Mouse (Mus musculus) layer of hippocampus, adult 9-11 months (tissue): Measurements from ENCODE around the gene Map7d1.

ENCODE experiments used
- DNase-seq: peaks from one replicate; pipeline ENCODE4 v3.0.0; 2022

Gene Map7d1

GRCm38 (mm10) chr4:126256131-126256791, at the start of gene Map7d1:
Gene Map7d1 (minus strand): TSS chr4:126256343.
- DNase-seq: peak; percentile 89

DNA sequence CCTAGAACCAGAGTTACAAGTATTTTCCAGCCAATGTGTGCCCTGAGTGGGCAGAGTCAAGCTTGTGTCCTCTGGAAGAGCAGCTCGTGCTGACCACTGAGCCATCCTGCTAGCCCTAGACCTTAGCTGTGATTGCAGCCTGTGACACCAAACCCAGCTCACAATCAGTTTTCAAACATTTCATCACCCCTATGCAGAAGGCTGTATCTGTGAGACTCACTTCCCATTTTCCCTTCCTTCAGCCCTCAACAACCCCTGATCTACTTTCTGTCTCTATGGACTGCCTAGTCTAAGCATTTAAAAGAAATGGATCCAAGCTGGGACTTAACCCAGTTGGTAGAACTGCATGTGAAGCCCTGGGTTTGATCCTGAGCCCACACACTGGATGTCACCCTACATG, 49.3 kb upstream of the Map7d1 start:
- DNase-seq: no peak

DNA sequence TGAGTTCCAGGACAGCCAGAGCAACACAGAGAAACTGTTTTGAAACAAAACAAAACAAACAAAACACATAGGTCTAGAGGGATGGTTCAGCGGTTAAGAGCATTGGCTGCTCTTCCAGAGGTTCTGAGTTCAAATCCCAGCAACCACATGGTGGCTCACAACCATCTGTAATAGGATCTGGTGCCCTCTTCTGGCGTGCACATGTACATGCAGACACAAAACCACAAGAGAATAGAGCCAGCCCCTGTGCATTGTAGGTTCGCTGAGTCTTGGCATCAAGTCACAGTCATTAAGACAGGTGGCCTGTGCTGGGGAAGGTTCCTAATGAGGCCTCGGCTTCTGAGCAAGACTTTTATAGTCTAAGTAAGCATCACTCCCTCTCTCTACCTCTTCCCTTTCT, 47.7 kb upstream of the Map7d1 start:
- no peak for DNase-seq

- no peak for DNase-seq
Observed at GRCm38 (mm10) chr4:126301584-126302309, 45.6 kb upstream of the Map7d1 start.

DNA sequence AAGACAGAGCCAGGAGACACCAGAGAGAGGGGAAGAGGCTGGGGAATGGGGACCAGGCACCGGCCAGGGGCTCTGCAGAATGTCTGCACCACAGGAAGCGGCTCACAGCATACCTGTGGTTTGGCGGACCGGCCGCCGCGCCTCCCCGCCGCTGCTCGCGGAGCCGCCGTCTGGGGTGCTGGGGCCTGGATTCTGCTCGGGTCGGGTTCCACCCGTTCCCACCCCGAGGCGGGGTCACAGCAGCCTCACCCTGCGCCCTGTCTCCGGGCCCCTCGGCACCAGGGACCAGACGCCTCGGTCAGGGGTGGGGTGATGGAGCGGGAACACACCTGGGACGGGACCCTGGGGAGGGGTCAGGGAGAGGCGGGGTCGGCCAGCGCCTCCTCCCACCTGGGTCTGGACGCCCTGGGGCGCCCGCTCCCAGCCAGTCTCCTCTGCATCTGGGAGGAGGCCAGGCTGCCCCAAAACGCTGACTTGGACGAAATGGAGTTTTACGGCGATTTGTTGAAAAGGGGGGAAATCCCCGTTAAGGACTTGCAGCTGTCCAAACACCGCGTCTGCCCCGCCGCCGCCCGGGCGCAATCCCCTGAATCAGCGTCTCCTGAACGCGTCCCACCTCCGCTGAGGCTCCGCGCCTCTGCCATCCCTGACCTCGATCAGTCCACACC, 44.9 kb upstream of the Map7d1 start:
- DNase-seq: no peak

DNA sequence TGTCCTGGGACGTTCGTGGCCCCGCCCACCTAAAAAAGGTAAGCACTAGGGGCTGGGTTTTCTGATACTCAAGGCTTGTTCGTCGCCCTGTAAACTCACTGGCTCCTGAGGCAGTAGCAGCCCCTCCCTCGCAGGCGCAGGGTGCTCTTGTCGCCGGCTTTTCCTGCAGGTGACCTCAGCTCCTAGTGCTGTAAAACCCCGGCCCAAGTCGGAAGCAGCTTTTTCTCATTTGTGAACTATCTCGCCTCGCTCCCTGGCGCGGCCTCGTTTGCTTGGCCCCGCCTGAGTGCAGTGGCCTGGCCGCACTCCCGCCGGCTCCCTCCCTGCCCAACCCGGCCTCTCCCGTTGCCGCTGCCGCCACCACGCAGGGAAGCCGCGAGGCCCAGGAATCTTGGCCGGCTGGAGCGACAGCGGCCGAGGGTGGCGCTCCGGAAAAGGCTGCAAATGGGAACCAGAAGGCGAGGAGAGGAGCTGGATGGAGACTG, 40.5 kb upstream of the Map7d1 start:
- no peak for DNase-seq

DNA sequence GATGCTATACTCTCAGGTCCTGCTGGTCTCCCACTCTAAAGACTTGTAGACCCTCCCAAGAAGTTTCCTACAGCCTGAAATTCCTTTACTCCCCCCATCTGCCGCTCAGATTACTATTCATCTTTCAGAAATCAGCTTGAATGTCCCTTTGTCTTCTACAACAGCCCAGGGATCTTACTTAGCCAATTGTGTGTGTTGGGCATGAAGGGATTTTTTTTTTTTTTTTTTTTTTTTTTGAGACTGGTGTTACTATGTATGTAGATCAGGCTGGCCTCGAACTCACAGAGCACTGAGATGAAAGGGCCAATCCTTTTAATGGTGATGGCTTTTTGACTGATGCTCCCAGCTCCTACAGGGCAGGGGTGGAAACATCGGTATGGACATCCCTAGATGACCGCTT, 39.8 kb upstream of the Map7d1 start:
- no peak for DNase-seq

DNA sequence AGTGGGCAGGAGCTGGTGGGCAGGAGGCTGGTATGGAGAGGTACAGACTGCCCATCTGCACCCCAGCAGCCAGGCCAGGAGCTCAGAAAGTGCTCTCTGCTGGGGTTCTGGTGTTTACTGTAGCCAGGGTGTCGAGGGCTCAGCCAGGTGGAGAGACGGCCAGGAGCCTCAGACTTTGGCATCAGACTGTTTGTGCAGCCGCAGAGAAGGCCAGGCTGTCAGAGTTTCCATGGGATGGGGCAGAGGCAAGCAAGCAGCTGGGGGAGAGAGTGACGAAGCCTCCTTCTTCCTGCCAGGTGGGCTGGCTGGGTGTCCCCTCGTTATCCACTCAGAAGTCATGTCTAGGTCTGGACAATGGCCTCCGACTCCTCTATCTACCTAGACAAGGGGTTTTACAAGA, 39.0 kb upstream of the Map7d1 start:
- DNase-seq: no peak

DNA sequence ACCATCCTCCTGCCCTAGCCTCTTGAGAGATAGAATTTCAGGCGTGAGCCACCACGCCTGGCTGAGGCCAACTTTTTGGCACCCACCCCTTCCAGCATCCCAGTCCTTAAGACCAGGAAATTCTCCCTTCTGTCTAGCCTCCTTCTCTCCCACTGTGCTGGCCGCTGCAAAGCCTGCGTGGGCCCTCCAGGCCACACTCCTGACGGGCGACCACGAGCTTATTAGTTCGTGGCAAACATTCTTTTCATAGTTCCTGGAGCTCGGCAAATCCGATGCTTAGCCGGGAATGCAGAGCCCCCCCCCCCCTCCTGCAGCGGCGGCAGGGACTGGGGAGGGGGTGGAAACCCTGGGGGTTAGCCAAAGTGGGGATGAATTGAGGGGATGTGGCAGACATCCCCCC, 35.1 kb upstream of the Map7d1 start:
- no peak for DNase-seq

- no peak for DNase-seq
Observed at GRCm38 (mm10) chr4:126290314-126290713, 34.2 kb upstream of the Map7d1 start.

DNA sequence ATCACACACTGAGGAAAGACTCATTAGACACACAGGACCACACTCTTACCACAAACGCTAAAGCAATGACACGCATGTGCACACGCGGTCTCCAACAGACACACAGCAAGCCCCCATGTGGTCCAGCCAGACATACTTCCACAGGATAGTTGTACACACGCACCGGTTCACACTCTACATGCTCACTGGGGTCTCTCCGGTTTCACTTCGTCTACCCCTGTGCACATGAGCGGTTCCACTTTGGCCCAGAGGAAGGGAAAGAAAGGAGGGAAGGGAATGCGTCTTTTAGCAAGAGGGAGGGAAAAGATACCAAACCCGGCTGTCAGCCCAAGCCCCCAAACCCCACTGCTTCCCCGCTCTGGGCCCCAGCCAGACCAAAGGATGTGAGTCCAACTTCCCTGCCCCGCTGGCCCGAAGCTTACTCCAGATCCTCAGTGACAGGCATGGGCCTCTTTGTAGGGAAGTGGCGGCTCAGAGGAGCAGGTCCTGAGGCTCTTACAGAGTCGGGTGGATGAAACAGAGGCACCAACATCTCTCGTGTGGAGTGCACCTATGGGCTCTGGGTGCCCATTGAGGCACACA, 32.0 kb upstream of the Map7d1 start:
- DNase-seq: no peak

DNA sequence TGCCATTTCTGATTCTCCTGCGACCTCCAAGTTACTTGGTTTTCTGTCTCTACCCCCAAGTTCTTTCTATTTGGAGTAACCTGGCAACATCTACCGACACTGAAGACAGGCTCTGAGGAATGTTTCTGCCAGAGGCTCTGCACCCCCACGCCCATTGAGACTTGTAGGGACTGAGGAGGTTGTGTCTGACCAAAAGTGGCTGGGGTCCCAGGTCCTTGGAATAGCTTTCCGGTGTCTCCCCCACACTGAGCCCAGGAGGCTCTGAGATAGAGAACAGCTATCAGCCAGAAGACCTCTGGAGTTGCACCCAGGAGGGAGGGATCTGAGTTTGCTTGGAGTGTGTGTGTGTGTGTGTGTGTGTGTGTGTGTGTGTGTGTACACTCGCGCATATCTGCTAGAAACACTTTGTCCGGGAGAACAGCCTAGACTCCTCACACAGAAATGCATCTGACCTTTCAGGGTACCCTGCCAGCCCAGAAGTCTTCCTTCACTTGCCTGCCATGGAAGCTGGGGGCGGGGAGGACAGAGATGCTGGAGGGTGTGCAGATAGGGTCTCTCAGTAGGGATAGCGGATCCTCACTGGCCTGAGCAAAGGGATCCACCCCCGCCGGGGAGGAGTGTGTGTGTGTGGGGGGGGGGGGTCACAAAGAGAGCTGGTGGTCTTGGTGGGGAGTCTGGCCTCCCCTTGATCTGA, 31.3 kb upstream of the Map7d1 start:
- no peak for DNase-seq

DNA sequence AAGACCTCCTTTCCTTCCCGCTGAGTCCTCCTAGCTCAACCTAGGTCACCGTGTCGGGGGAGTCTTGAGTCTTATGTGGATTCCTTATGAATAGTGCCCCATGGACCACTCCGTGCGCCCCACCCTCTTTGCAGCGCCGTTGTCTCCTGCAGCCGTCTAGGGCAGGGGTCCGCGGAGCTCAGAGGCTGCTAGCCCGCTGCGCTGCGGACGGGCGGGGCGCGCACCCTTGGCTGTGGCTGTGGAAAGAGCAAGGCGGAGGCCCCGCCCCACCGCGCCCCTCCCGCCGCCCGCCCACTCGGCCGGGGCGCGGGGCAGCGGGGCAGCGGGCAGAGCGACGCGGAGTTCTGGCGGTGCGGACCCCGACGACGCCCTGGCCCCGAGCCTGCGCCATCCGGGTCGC, 30.3 kb upstream of the Map7d1 start, which contains the start of gene Col8a2:
Col8a2 (plus strand) TSS at position 302 of the 400 bp plus-strand sequence.
- DNase-seq: no peak

DNA sequence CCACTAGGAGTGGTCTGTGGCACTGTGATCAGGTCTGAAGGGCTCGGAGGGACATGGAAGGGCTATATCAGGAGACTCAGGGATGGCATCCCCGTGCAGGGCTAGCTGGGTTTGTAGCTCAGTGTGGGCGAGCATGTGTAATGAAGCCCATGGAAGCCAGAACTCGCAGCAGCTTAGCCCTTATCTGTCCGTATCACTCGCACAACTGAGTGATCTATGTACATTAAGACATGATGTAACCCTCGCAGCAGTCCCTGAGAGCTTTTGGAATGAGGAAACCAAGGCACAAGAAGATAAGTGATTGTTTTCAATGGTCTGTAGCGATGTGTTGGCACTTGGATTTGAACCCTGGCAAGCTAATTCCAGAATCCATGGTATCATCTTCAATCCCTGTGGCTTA, 27.4 kb upstream of the Map7d1 start:
- no peak for DNase-seq

DNA sequence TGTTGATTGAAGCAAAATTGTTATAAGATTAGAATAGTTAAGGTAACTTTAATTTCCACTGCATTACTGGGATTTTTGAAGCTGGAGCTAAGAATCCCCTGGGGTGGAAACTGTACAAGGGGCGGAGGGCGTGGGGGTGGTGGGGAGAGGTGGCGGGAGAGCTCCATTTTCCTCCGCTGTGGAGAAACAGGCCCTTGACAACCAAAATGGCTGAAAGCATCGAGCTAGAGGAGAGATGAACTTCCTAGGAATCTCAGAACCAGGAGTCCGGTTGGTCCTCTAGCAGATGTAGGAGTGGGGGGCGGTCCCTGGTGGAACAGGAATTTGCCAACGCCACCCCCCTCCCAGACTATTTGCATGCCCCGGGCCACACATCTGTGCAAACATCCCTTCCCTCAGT, 25.6 kb upstream of the Map7d1 start:
- DNase-seq: no peak

DNA sequence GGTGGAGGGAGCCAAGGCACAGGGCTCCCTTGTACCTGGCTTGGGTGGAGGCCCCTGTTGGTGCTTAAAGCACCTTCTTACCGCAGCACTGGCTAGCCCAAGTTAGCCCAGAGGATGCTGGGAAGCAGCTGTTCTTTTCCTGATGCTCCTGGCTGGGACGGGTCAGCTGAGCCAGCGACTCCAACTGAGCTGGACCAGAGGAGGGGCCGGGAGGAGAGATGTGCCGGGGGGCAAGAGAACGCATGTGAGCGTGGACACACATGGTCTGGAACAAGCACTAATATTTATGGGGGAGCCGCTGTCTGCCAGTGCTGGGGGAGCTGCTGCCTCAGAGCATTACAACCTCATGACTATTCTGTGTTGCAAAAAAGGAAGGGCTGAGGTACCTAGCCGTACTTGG, 22.8 kb upstream of the Map7d1 start:
- DNase-seq: no peak

DNA sequence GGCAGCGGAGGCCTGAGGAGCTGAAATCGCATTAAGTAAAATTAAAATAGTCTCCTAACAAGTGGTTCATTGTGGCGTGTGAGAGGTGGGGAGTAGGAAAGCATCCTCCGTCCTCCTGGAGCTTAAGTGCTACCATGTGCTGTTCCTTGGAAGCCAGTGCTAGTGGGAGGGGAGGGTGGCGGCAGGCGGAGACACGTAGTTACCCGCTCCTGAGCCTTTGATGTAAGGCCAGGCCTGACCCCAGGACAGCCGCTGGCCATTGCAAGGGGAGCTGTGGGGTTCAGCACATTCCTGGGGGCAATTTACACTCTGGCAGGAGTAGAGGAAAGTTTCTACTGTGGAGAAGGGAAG, 22.4 kb upstream of the Map7d1 start:
- no peak for DNase-seq

- no peak for DNase-seq
Observed at GRCm38 (mm10) chr4:126277906-126278564, 21.9 kb upstream of the Map7d1 start.

GRCm38 (mm10) chr4:126275681-126276131, 19.6 kb upstream of the Map7d1 start:
- no peak for DNase-seq

DNA sequence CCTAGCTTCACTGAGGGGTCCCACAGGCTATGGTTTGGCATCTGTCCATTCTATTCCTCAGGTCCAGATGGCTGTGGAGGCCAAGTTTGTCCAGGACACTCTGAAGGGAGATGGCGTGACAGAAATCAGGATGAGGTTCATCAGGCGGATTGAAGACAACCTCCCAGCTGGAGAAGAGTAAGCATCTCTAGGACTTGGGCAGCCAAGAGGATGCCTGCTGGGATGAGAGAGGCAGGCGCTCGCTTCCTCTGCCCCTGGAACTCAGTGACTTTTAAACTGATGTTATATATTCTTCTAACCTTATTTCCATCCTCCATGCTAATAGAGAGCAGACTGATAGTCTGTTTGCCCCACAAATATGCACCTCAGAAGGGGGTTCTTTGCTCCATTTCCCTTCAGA, 18.9 kb upstream of the Map7d1 start:
- DNase-seq: no peak

- no peak for DNase-seq
Observed at GRCm38 (mm10) chr4:126273753-126274152, 17.6 kb upstream of the Map7d1 start.

DNA sequence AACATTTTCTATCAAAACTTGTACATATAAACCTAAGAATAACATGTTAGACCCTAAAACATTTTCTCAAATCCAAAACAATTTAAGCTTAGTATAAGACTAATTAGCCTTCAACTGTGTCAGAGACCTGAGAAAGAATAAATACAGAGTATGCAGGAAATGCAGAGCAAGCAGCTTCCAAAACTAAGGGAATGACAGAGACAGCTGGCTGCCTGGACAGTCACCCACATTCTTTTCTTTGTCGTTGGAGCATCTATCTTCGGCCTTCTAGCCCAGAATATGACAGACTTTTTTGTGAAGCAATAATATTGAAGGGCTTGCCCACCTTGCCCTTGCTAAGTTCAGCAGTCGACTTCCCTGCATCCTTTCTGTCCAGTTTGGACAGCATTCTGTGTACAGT, 13.1 kb upstream of the Map7d1 start:
- DNase-seq: no peak
